Mouse (Mus musculus) MEL (cell line): Measurements from ENCODE around the gene Hoga1. TPM values are rescaled to one million over a fixed set of nuclear protein-coding genes. Genes with fewer than 3 reads are reported as not detected.
A peak's percentile ranks its signal among the peaks of the same experiment; 100 is the strongest.

ENCODE experiments used
- DNase-seq: peaks from one replicate; pipeline ENCODE4 v3.0.0; 2011; ENCODE audit warnings: low read depth, low spot score
- H3K27ac ChIP-seq: 2 replicates; pipeline ENCODE4 v1.5.1; 2012; ENCODE audit warnings: low read depth, mild to moderate bottlenecking, control low read depth, low read length, moderate library complexity; ENCODE audit not compliant: control insufficient read depth
- H3K27me3 ChIP-seq, 2 experiments: fragments of 150-350 bp in 1 of 2; sonication (generic) in 1 of 2; 2 replicates each; pipeline ENCODE4 v1.6.1; 2012; ENCODE audit warnings: low read length in 2 of 2, mild to moderate bottlenecking in 2 of 2, improper control_type of control experiment in 1 of 2, moderate library complexity in 1 of 2; ENCODE audit not compliant: insufficient read depth in 2 of 2, control insufficient read depth in 1 of 2
- H3K36me3 ChIP-seq, 2 experiments: 2 replicates each; pipeline ENCODE4 v1.6.1; 2012 to 2014; ENCODE audit warnings: low read length in 2 of 2, improper control_type of control experiment in 1 of 2, inconsistent platforms in 1 of 2, mild to moderate bottlenecking in 1 of 2; ENCODE audit not compliant: insufficient read depth in 2 of 2, control insufficient read depth in 1 of 2
- H3K4me1 ChIP-seq, 2 experiments: fragments of 150-350 bp in 1 of 2; sonication (generic) in 1 of 2; 2 replicates each; pipeline ENCODE4 v1.6.1; 2012; ENCODE audit warnings: low read length in 2 of 2, improper control_type of control experiment in 1 of 2, mild to moderate bottlenecking in 1 of 2; ENCODE audit not compliant: insufficient read depth in 2 of 2, control insufficient read depth in 1 of 2
- H3K4me3 ChIP-seq, 2 experiments: fragments of 150-350 bp in 1 of 2; sonication (generic) in 1 of 2; 2 replicates each; pipeline ENCODE4 v1.5.1; 2012; ENCODE audit warnings: low read depth in 2 of 2, low read length in 2 of 2, mild to moderate bottlenecking in 2 of 2, moderate library complexity in 2 of 2, control low read depth in 1 of 2, improper control_type of control experiment in 1 of 2; ENCODE audit not compliant: control insufficient read depth in 1 of 2, insufficient read depth in 1 of 2
- H3K79me2 ChIP-seq: 2 replicates; pipeline ENCODE4 v1.6.1; 2012; ENCODE audit warnings: mild to moderate bottlenecking, low read length, moderate library complexity; ENCODE audit not compliant: control insufficient read depth, poor library complexity, insufficient read depth
- H3K9ac ChIP-seq: 2 replicates; pipeline ENCODE4 v1.6.1; 2012; ENCODE audit warnings: low read depth, mild to moderate bottlenecking, control low read depth, low read length, moderate library complexity; ENCODE audit not compliant: control insufficient read depth, poor library complexity, severe bottlenecking
- H3K9me3 ChIP-seq: fragments of 150-350 bp; sonication (generic); replicated peaks from 2 replicates; pipeline ENCODE4 v1.6.1; 2012; ENCODE audit warnings: mild to moderate bottlenecking, low read length, improper control_type of control experiment, moderate library complexity; ENCODE audit not compliant: insufficient read depth
- BHLHE40 ChIP-seq: IDR thresholded peaks from 2 replicates; pipeline ENCODE4 v1.6.1; 2012; ENCODE audit warnings: low read depth, mild to moderate bottlenecking, inconsistent platforms, low read length, improper control_type of control experiment, borderline replicate concordance
- ELF1 ChIP-seq: IDR thresholded peaks from 2 replicates; pipeline ENCODE4 v1.6.1; 2014; ENCODE audit warnings: low read depth, mild to moderate bottlenecking, inconsistent platforms, low read length, improper control_type of control experiment, moderate library complexity
- ETS1 ChIP-seq: IDR thresholded peaks from 2 replicates; pipeline ENCODE4 v1.6.1; 2012; ENCODE audit warnings: low read depth, mild to moderate bottlenecking, inconsistent platforms, low read length, improper control_type of control experiment, moderate library complexity
- GATA1 ChIP-seq: IDR thresholded peaks from 2 replicates; pipeline ENCODE4 v1.6.1; 2011; ENCODE audit warnings: low read depth, low read length, improper control_type of control experiment
- JUND ChIP-seq: IDR thresholded peaks from 2 replicates; pipeline ENCODE4 v1.6.1; 2011; ENCODE audit warnings: low read depth, mild to moderate bottlenecking, improper control_type of control experiment, low read length
- KAT2A ChIP-seq: conservative IDR thresholded peaks from 2 replicates; pipeline ENCODE4 v1.6.1; 2012; ENCODE audit warnings: low read depth, low read length, improper control_type of control experiment, inconsistent platforms
- MAFK ChIP-seq: IDR thresholded peaks from 2 replicates; pipeline ENCODE4 v1.6.1; 2011; ENCODE audit warnings: low read depth, mild to moderate bottlenecking, low read length, improper control_type of control experiment, borderline replicate concordance
- MXI1 ChIP-seq: IDR thresholded peaks from 2 replicates; pipeline ENCODE4 v1.6.1; 2011; ENCODE audit warnings: mild to moderate bottlenecking, low read depth, low read length, improper control_type of control experiment
- MYB ChIP-seq: IDR thresholded peaks from 2 replicates; pipeline ENCODE4 v1.6.1; 2011; ENCODE audit warnings: mild to moderate bottlenecking, low read depth, low read length, improper control_type of control experiment
- NELFE ChIP-seq: IDR thresholded peaks from 2 replicates; pipeline ENCODE4 v1.6.1; 2011; ENCODE audit warnings: low read depth, low read length, improper control_type of control experiment
- NRF1 ChIP-seq: IDR thresholded peaks from 2 replicates; pipeline ENCODE4 v1.6.1; 2014; ENCODE audit warnings: low read depth, mild to moderate bottlenecking, inconsistent platforms, low read length, improper control_type of control experiment, moderate library complexity; ENCODE audit not compliant: poor library complexity, insufficient read depth, severe bottlenecking
- POLR2AphosphoS5 ChIP-seq: IDR thresholded peaks from 2 replicates; pipeline ENCODE4 v1.6.1; 2012; ENCODE audit warnings: low read depth, borderline replicate concordance, mild to moderate bottlenecking, inconsistent platforms, low read length, moderate library complexity, mixed read lengths
- RCOR1 ChIP-seq: IDR thresholded peaks from 2 replicates; pipeline ENCODE4 v1.6.1; 2012; ENCODE audit warnings: low read depth, mild to moderate bottlenecking, inconsistent platforms, low read length, improper control_type of control experiment
- TAL1 ChIP-seq: IDR thresholded peaks from 2 replicates; pipeline ENCODE4 v1.6.1; 2012; ENCODE audit warnings: mild to moderate bottlenecking, inconsistent platforms, low read length, moderate library complexity, mixed read lengths
- USF2 ChIP-seq, 2 experiments: IDR thresholded peaks; 2 replicates each; pipeline ENCODE4 v1.6.1; 2011 to 2012; ENCODE audit warnings: improper control_type of control experiment in 2 of 2, low read length in 2 of 2, borderline replicate concordance in 1 of 2, inconsistent platforms in 1 of 2, low read depth in 1 of 2, mild to moderate bottlenecking in 1 of 2; ENCODE audit not compliant: insufficient read depth in 1 of 2
- ZKSCAN1 ChIP-seq: IDR thresholded peaks from 2 replicates; pipeline ENCODE4 v1.6.1; 2012; ENCODE audit warnings: low read depth, mild to moderate bottlenecking, inconsistent platforms, low read length, improper control_type of control experiment, moderate library complexity
- ZMIZ1 ChIP-seq: IDR thresholded peaks from 2 replicates; pipeline ENCODE4 v1.6.1; 2012; ENCODE audit warnings: low read depth, mild to moderate bottlenecking, inconsistent platforms, low read length, improper control_type of control experiment, moderate library complexity
- ZNF384 ChIP-seq: IDR thresholded peaks from 2 replicates; pipeline ENCODE4 v1.6.1; 2012; ENCODE audit warnings: low read depth, mild to moderate bottlenecking, inconsistent platforms, low read length, improper control_type of control experiment
- polyA plus RNA-seq, 2 experiments: library from polyadenylated mRNA; stranded (reverse) in 1 of 2; unstranded in 1 of 2; fragments of >175 nt in 1 of 2; fragments of >200 nt in 1 of 2; gene quantifications; 2 replicates each; pipeline versions ENCODE4 v1.2.1 to v1.2.4; 2012; ENCODE audit warnings: low replicate concordance in 2 of 2, low read depth in 1 of 2; ENCODE audit not compliant: insufficient read length in 2 of 2, insufficient read depth in 1 of 2, missing spikeins in 1 of 2
- total RNA-seq: library from RNA; depleted of rRNA; stranded (reverse); fragments of 300-350 nt; gene quantifications from 2 replicates; pipeline ENCODE4 v1.2.3, GENCODE M21; 2012

The Hoga1 gene
- total and polyA plus RNA-seq, 3 experiments: 0.31 to 0.38 TPM; not detected in 1

- Histone ChIP-seq H3K9ac (no peak overlapping the region), H3K27me3 (peaks cover 2 to 6% of the 10 kb centered on the region in 2 experiments; a peak in 3 of 4 replicates), H3K4me3 (no peak overlapping the region; a peak in 1 of 4 replicates), H3K36me3 (peaks cover 0 to 5% of the 10 kb centered on the region in 2 experiments; a peak in 2 of 4 replicates), H3K4me1 (peaks cover 4 to 15% of the 10 kb centered on the region in 2 experiments; a peak in 3 of 4 replicates)
- TF ChIP-seq USF2 (IDR thresholded peaks at IDR 0.05; ENCODE audit: borderline replicate concordance in 1 of 2, insufficient read depth in 1 of 2, low read depth in 1 of 2, low read length in 2 of 2) (no peak), ZKSCAN1 (no peak), RCOR1 (no peak), BHLHE40 (no peak), NELFE (no peak), JUND (no peak), MXI1 (no peak), TAL1 (no peak), ELF1 (no peak), POLR2AphosphoS5 (no peak), ZNF384 (no peak), NRF1 (no peak), MAFK (no peak), ZMIZ1 (no peak), ETS1 (no peak), MYB (no peak)
- TF ChIP-seq, all 39 proteins: peak for 0
- Histone ChIP-seq H3K27ac (no peak overlapping the region), H3K9me3 (no peaks in the 10 kb centered on the region), H3K79me2 (no peaks in the 10 kb centered on the region)
- DNase-seq: peak; percentile 22
Observed at GRCm38 (mm10) chr19:42079950-42080349, 34.5 kb downstream of the Hoga1 start.

GRCm38 (mm10) chr19:42080469-42080868, 35.1 kb downstream of the Hoga1 start:
- H3K4me1 ChIP-seq: peaks cover 4 to 15% of the 10 kb centered on the region in 2 experiments; a peak in 3 of 4 replicates
- H3K79me2 ChIP-seq: no peaks in the 10 kb centered on the region

More at GRCm38 (mm10) chr19:42080469-42080868, 35.1 kb downstream of the Hoga1 start:
- TF ChIP-seq KAT2A: no peak
- no peak for TF ChIP-seq NRF1
- TF ChIP-seq GATA1: peak; percentile 36; the same call in 1 of the 2 replicates
- H3K27ac ChIP-seq: no peak overlapping the region
- DNase-seq: peak; percentile 43
- no peaks in the 10 kb centered on the region for H3K9me3 ChIP-seq
- H3K36me3 ChIP-seq: peaks cover 0 to 5% of the 10 kb centered on the region in 2 experiments; a peak in 2 of 4 replicates
- H3K4me3 ChIP-seq: peak overlapping the region; percentile 6 to 30; a peak in 2 of 4 replicates
- no peak overlapping the region; the same call in 1 of the 2 replicates for H3K9ac ChIP-seq
- H3K27me3 ChIP-seq: peaks cover 2 to 6% of the 10 kb centered on the region in 2 experiments; a peak in 3 of 4 replicates
